Mouse (Mus musculus): ENCODE results near the gene Pgap1.

DNA sequence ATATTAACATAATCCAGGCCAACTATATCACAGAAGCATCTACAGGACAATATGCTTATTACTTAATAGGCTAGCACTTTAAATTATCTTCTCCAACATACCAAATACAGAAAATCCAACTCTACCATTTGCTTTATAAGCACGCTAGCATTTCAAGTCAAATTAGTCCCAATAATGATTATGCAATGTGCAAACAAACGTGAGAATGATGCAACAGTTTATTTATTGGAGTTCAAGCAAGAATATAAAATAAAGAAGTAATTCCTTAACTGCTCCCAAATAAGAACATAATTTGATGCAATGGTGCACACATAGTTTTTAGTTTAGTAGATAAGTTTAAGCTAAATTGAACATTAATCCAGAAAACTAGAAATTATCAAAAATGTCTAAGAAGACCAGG lies 4.9 kb downstream of the Pgap1 start:
- TF ChIP-seq CHD2 (IDR thresholded peaks at IDR 0.05; ENCODE audit: low read depth, low read length) (no peak), ZNF384 (IDR thresholded peaks at IDR 0.05; ENCODE audit: low read depth, low read length) (no peak), ZC3H11A (IDR thresholded peaks at IDR 0.05; ENCODE audit: borderline replicate concordance, low read depth, low read length) (no peak)
